Mouse (Mus musculus): ENCODE measurements around the gene Tmem262.
"Not testable (repeated sequence)": the region's sequence is repeated elsewhere in the genome, so short reads cannot be mapped to it uniquely, and the experiment has no call there.

Gene Tmem262

GRCm38 (mm10) chr19:6079983-6080480 is at the start of gene Tmem262:
Tmem262 (plus strand) TSS chr19:6080033.
- no peak for DNase-seq (ENCODE audit: low spot score in 2 of 2)

GRCm38 (mm10) chr19:6030520-6031280 is 49.1 kb upstream of the Tmem262 start:
- DNase-seq (ENCODE audit: low spot score in 2 of 2): no peak

GRCm38 (mm10) chr19:6035966-6036585 is 43.8 kb upstream of the Tmem262 start:
- no peak for DNase-seq (ENCODE audit: low spot score in 2 of 2)

GRCm38 (mm10) chr19:6037695-6038094 is 42.1 kb upstream of the Tmem262 start:
- DNase-seq (ENCODE audit: low spot score in 2 of 2): no peak

- no peak for DNase-seq (ENCODE audit: low spot score in 2 of 2)
Observed at GRCm38 (mm10) chr19:6038326-6038725, 41.5 kb upstream of the Tmem262 start.

GRCm38 (mm10) chr19:6040002-6040401 is 39.8 kb upstream of the Tmem262 start:
- DNase-seq (ENCODE audit: low spot score in 2 of 2): no peak

- no peak for DNase-seq (ENCODE audit: low spot score in 2 of 2)
Observed at GRCm38 (mm10) chr19:6042293-6042692, 37.5 kb upstream of the Tmem262 start.

GRCm38 (mm10) chr19:6044102-6044501 is 35.7 kb upstream of the Tmem262 start:
- DNase-seq (ENCODE audit: low spot score in 2 of 2): not testable (repeated sequence)

GRCm38 (mm10) chr19:6045366-6046293 is 34.2 kb upstream of the Tmem262 start:
- DNase-seq (ENCODE audit: low spot score in 2 of 2): no peak

GRCm38 (mm10) chr19:6046294-6047153 is 33.3 kb upstream of the Tmem262 start, which contains the start of gene Syvn1:
Syvn1 (plus strand) TSS chr19:6046576.
- DNase-seq (ENCODE audit: low spot score in 2 of 2): peak; percentile 89

GRCm38 (mm10) chr19:6047154-6047898 is 32.5 kb upstream of the Tmem262 start:
- DNase-seq (ENCODE audit: low spot score in 2 of 2): peak; percentile 36

- DNase-seq (ENCODE audit: low spot score in 2 of 2): peak in 1 of 2 experiments; percentile 20
Observed at GRCm38 (mm10) chr19:6047899-6048166, 32.0 kb upstream of the Tmem262 start.

GRCm38 (mm10) chr19:6048681-6049410 is 31.0 kb upstream of the Tmem262 start:
- no peak for DNase-seq (ENCODE audit: low spot score in 2 of 2)

GRCm38 (mm10) chr19:6052516-6052915 is 27.3 kb upstream of the Tmem262 start:
- no peak for DNase-seq (ENCODE audit: low spot score in 2 of 2)

- no peak for DNase-seq (ENCODE audit: low spot score in 2 of 2)
Observed at GRCm38 (mm10) chr19:6054296-6054695, 25.5 kb upstream of the Tmem262 start.

- no peak for DNase-seq (ENCODE audit: low spot score in 2 of 2)
Observed at GRCm38 (mm10) chr19:6056696-6057095, 23.1 kb upstream of the Tmem262 start.

GRCm38 (mm10) chr19:6057313-6058096 is 22.3 kb upstream of the Tmem262 start, which contains the start of the genes Mrpl49 and Fau:
Mrpl49 (minus strand) TSS chr19:6057785.
Fau (plus strand) TSS chr19:6057844.
- DNase-seq (ENCODE audit: low spot score in 2 of 2): peak; percentile 98 to 99

- no peak for DNase-seq (ENCODE audit: low spot score in 2 of 2)
Observed at GRCm38 (mm10) chr19:6058513-6058912, 21.3 kb upstream of the Tmem262 start.

- no peak for DNase-seq (ENCODE audit: low spot score in 2 of 2)
Observed at GRCm38 (mm10) chr19:6058966-6059365, 20.9 kb upstream of the Tmem262 start.
